19 mouse cellular contexts compared by ENCODE assay signal in genomic region chr4:56127730-56128482, GRCm38 (mm10).
DNase-seq lines count a peak whose midpoint lies in the region; ATAC-seq lines count a peak whose summit lies in the region.
"Had no signal": no experiment of that assay in that cellular context is flagged by ENCODE, and none has a peak within 500 bp of the region (broad histone marks: within the 10 kb centered on the region; RNA-seq: fewer than 3 reads in every experiment).

No protein-coding gene starts in this region.

- H3K4me2 ChIP-seq in heart, embryonic 12.5 days = no peak overlapping the region
- H3K4me2 ChIP-seq in midbrain, embryonic 13.5 days (replicated peaks) = no peak overlapping the region
- no peak overlapping the region for H3K4me2 ChIP-seq in midbrain, embryonic 16.5 days (ENCODE audit: low read length)
- no peak overlapping the region for H3K4me2 ChIP-seq in liver, embryonic 12.5 days
- H3K4me2 ChIP-seq: intestine, embryonic 15.5 days; kidney, embryonic 15.5 days; liver, embryonic 13.5 days; lung, embryonic 15.5 days; neural tube, embryonic 13.5 days had no signal

- H3K27me3 ChIP-seq in heart, embryonic 12.5 days (replicated peaks) = no peaks in the 10 kb centered on the region
- no peaks in the 10 kb centered on the region for H3K27me3 ChIP-seq in midbrain, embryonic 13.5 days
- no peaks in the 10 kb centered on the region for H3K27me3 ChIP-seq in midbrain, embryonic 10.5 days (ENCODE audit: low read depth, poor library complexity, severe bottlenecking)
- H3K27me3 ChIP-seq in midbrain, embryonic 16.5 days (ENCODE audit: control insufficient read depth, insufficient read depth, low read depth, low read length) = no peaks in the 10 kb centered on the region
- no peaks in the 10 kb centered on the region for H3K27me3 ChIP-seq in liver, embryonic 12.5 days (replicated peaks)
- H3K27me3 ChIP-seq: intestine, embryonic 15.5 days; kidney, embryonic 15.5 days; liver, embryonic 13.5 days; lung, embryonic 15.5 days; neural tube, embryonic 13.5 days had no signal

- no peaks in the 10 kb centered on the region for H3K9me3 ChIP-seq in heart, embryonic 12.5 days (replicated peaks)
- no peaks in the 10 kb centered on the region for H3K9me3 ChIP-seq in midbrain, embryonic 13.5 days
- H3K9me3 ChIP-seq in midbrain, embryonic 10.5 days (replicated peaks) = no peaks in the 10 kb centered on the region
- H3K9me3 ChIP-seq in midbrain, embryonic 16.5 days (replicated peaks; ENCODE audit: control insufficient read depth, low read length, poor library complexity, severe bottlenecking) = 0 out of 2 replicates have a peak, but pooled peaks cover 2% of the 10 kb centered on the region
- H3K9me3 ChIP-seq in liver, embryonic 12.5 days (replicated peaks) = no peaks in the 10 kb centered on the region
- H3K9me3 ChIP-seq: intestine, embryonic 15.5 days; kidney, embryonic 15.5 days; liver, embryonic 13.5 days; lung, embryonic 15.5 days; neural tube, embryonic 13.5 days had no signal

- H3K4me1 ChIP-seq in heart, embryonic 12.5 days (replicated peaks) = peaks cover 6% of the 10 kb centered on the region; the same call in 1 of the 2 replicates
- peaks cover 7% of the 10 kb centered on the region; the same call in 1 of the 2 replicates for H3K4me1 ChIP-seq in midbrain, embryonic 13.5 days (replicated peaks)
- no peaks in the 10 kb centered on the region for H3K4me1 ChIP-seq in midbrain, embryonic 10.5 days
- peaks cover 3% of the 10 kb centered on the region; the same call in 1 of the 2 replicates for H3K4me1 ChIP-seq in midbrain, embryonic 16.5 days (ENCODE audit: control insufficient read depth, insufficient read depth, low read length)
- H3K4me1 ChIP-seq in liver, embryonic 12.5 days = no peaks in the 10 kb centered on the region
- H3K4me1 ChIP-seq: intestine, embryonic 15.5 days; kidney, embryonic 15.5 days; liver, embryonic 13.5 days; lung, embryonic 15.5 days; neural tube, embryonic 13.5 days had no signal

- no peak overlapping the region for H3K4me3 ChIP-seq in heart, embryonic 12.5 days
- no peak overlapping the region for H3K4me3 ChIP-seq in midbrain, embryonic 13.5 days (replicated peaks)
- no peak overlapping the region for H3K4me3 ChIP-seq in midbrain, embryonic 10.5 days
- no peak overlapping the region for H3K4me3 ChIP-seq in midbrain, embryonic 16.5 days (ENCODE audit: low read depth, low read length)
- H3K4me3 ChIP-seq in liver, embryonic 12.5 days = no peak overlapping the region
- H3K4me3 ChIP-seq: intestine, embryonic 15.5 days; kidney, embryonic 15.5 days; liver, embryonic 13.5 days; lung, embryonic 15.5 days; neural tube, embryonic 13.5 days had no signal

- H3K36me3 ChIP-seq in heart, embryonic 12.5 days = no peaks in the 10 kb centered on the region
- no peaks in the 10 kb centered on the region for H3K36me3 ChIP-seq in midbrain, embryonic 13.5 days
- H3K36me3 ChIP-seq in midbrain, embryonic 10.5 days = no peaks in the 10 kb centered on the region
- H3K36me3 ChIP-seq in midbrain, embryonic 16.5 days (ENCODE audit: control insufficient read depth, insufficient read depth, low read length) = no peaks in the 10 kb centered on the region
- H3K36me3 ChIP-seq in liver, embryonic 12.5 days = no peaks in the 10 kb centered on the region
- H3K36me3 ChIP-seq: G1E; intestine, embryonic 15.5 days; kidney, embryonic 15.5 days; liver, embryonic 13.5 days; lung, embryonic 15.5 days; neural tube, embryonic 13.5 days had no signal

- no peak overlapping the region for H3K27ac ChIP-seq in heart, embryonic 12.5 days (ENCODE audit: poor library complexity, severe bottlenecking)
- no peak overlapping the region for H3K27ac ChIP-seq in midbrain, embryonic 13.5 days
- no peak overlapping the region for H3K27ac ChIP-seq in midbrain, embryonic 10.5 days (replicated peaks)
- H3K27ac ChIP-seq in midbrain, embryonic 16.5 days (ENCODE audit: low read length) = no peak overlapping the region
- H3K27ac ChIP-seq in liver, embryonic 12.5 days = no peak overlapping the region
- H3K27ac ChIP-seq: intestine, embryonic 15.5 days; kidney, embryonic 15.5 days; liver, embryonic 13.5 days; lung, embryonic 15.5 days; macrophage; neural tube, embryonic 13.5 days had no signal

- WGBS in heart, embryonic 12.5 days = 67% methylated on average over 8 of the region's 8 CpGs
- WGBS in midbrain, embryonic 13.5 days = 58% methylated on average over 8 of the region's 8 CpGs
- WGBS in midbrain, embryonic 10.5 days = 79% methylated on average over 8 of the region's 8 CpGs
- WGBS in midbrain, embryonic 16.5 days = 37% methylated on average over 8 of the region's 8 CpGs
- WGBS in liver, embryonic 12.5 days (ENCODE audit: insufficient replicate concordance) = 65% methylated on average over 8 of the region's 8 CpGs

- no peak for ATAC-seq in heart, embryonic 12.5 days (ENCODE audit: insufficient number of reproducible peaks, low FRiP score)
- ATAC-seq in midbrain, embryonic 13.5 days = peak; percentile 72
- ATAC-seq in midbrain, embryonic 16.5 days = peak; percentile 60
- no peak for ATAC-seq in liver, embryonic 12.5 days
- ATAC-seq: CD4-positive, CD25-positive, alpha-beta regulatory T cell, adult 4 months; intestine, embryonic 15.5 days had no signal

- peak; percentile 22 for DNase-seq in adrenal gland, postnatal 10 days
- DNase-seq in adrenal gland, adult 18-20 months (ENCODE audit: low spot score in 2 of 2) = no peak
- DNase-seq in heart, postnatal 4 days = peak; percentile 22
- no peak for DNase-seq in midbrain, embryonic 10.5 days (ENCODE audit: low spot score)
- DNase-seq: cerebellum, adult 8-10 months; gastrocnemius, postnatal 25 days; liver, embryonic 13.5 days; thymus, postnatal 25 days had no signal

- H3K9ac ChIP-seq in heart, embryonic 12.5 days = no peak overlapping the region
- no peak overlapping the region for H3K9ac ChIP-seq in midbrain, embryonic 13.5 days (replicated peaks)
- no peak overlapping the region for H3K9ac ChIP-seq in midbrain, embryonic 16.5 days (ENCODE audit: low read depth, low read length)
- H3K9ac ChIP-seq in liver, embryonic 12.5 days = no peak overlapping the region
- H3K9ac ChIP-seq: intestine, embryonic 15.5 days; kidney, embryonic 15.5 days; liver, embryonic 13.5 days; lung, embryonic 15.5 days; neural tube, embryonic 13.5 days had no signal

Comparison
In these comparisons a context has a peak if more than half of its experiments do, and no peak if none do; other contexts are left out.
1. DNase-seq: peak in adrenal gland, postnatal 10 days (single experiment) and heart, postnatal 4 days (single experiment); none in adrenal gland, adult 18-20 months (0 of 2) and midbrain, embryonic 10.5 days (single experiment).
2. ATAC-seq: peak in midbrain, embryonic 13.5 days (single experiment) and midbrain, embryonic 16.5 days (single experiment); none in heart, embryonic 12.5 days (single experiment) and liver, embryonic 12.5 days (single experiment).